Mouse (Mus musculus) embryonic fibroblast, embryonic 13.5 days (primary cell): ENCODE data around the gene Tfap2e.

Experiments
- CTCF ChIP-seq: IDR thresholded peaks from 2 replicates; pipeline ENCODE4 v1.5.1; 2011; ENCODE audit warnings: mild to moderate bottlenecking, control low read depth, low read length, moderate library complexity, borderline replicate concordance; ENCODE audit not compliant: insufficient read depth
- POLR2A ChIP-seq: IDR thresholded peaks from 2 replicates; pipeline ENCODE4 v1.6.1; 2011; ENCODE audit warnings: low read depth, mild to moderate bottlenecking, control low read depth, low read length, moderate library complexity

DNA sequence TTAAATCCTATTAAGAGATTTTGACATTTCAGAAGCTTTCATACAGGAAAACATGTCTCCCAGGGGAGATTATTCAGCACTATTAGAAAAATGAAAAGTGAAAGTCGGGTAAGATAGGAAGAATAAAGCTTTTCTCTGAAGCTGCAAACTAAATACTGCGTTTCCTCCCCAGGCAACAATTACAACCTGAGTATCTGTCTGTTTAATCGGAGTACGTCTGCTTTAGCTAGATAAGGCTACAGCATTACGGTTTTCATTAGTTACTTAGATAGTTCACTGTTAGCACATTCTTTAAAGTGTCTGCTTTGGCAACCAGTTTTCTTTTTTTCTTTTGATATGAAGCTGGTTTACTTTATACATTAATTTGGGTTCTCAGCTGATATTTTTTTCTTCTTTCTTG lies 53.7 kb downstream of the Tfap2e start:
- TF ChIP-seq CTCF (no peak), POLR2A (no peak)
